9 mouse cellular contexts compared by ENCODE assay signal in the genomic region with DNA sequence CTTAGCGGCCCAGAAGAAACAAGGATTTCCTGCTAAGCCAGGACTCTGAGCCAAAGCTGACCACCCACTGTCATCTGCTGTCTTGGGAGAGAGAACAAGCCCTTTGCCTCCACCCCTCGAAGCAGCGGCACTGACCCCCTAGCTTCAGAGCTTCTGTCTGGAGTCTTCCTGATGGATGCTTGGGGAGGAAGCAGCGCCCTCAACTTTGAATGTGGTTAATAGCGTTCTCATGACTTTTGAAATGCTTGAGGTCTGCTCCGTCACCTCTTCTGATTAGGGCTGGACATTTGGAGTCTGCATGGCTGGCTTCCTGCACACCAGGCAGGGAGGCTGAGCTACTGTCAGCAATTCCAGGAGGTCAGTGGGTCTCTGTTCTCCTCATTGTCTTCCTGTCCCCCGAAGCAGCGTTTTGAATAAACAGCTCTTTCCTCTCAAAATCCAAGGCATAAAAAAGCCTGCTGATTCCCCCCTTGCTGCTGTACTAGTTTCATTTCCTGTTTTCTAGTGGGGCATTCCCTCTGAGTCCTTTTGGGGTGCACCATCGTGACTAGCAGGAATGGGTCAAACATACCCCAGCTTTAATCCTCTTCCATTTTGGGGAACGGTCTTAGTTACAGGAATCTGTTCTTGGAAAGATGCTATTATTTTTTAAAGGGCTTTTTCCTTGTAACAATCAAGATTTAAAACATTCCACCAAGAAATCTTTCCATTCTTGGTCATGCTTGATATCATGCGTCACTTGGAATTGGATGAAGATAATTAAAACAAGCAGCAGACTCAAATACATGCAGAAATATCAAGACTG.
DNase-seq lines count a peak whose midpoint lies in the region; ATAC-seq lines count a peak whose summit lies in the region.
"Had no signal": no experiment of that assay in that cellular context is flagged by ENCODE, and none has a peak within 500 bp of the region (broad histone marks: within the 10 kb centered on the region; RNA-seq: fewer than 3 reads in every experiment).

No protein-coding gene starts in this region.

- no peaks in the 10 kb centered on the region for H3K9me3 ChIP-seq in heart, embryonic 15.5 days (replicated peaks)
- H3K9me3 ChIP-seq in forebrain, embryonic 14.5 days (replicated peaks; ENCODE audit: control insufficient read depth, low read length) = no peaks in the 10 kb centered on the region
- H3K9me3 ChIP-seq: neural tube, embryonic 13.5 days had no signal

- H3K79me2 ChIP-seq in macrophage (ENCODE audit: inconsistent target) = no peaks in the 10 kb centered on the region

- H3K27me3 ChIP-seq in heart, embryonic 15.5 days = no peaks in the 10 kb centered on the region
- no peaks in the 10 kb centered on the region for H3K27me3 ChIP-seq in forebrain, embryonic 14.5 days (replicated peaks; ENCODE audit: control insufficient read depth, insufficient read depth, low read length)
- H3K27me3 ChIP-seq: neural tube, embryonic 13.5 days had no signal

- ATAC-seq in heart, embryonic 15.5 days (replicated peaks; ENCODE audit: insufficient number of reproducible peaks, insufficient read depth, low FRiP score, low read depth) = peak; percentile 80
- no peak for ATAC-seq in forebrain, embryonic 14.5 days

- peaks cover 4% of the 10 kb centered on the region; the same call in 1 of the 2 replicates for H3K4me1 ChIP-seq in heart, embryonic 15.5 days (replicated peaks)
- H3K4me1 ChIP-seq in forebrain, embryonic 14.5 days (ENCODE audit: control insufficient read depth, insufficient read depth, low read length) = no peaks in the 10 kb centered on the region
- H3K4me1 ChIP-seq: neural tube, embryonic 13.5 days had no signal

- no peak overlapping the region for H3K4me3 ChIP-seq in heart, embryonic 15.5 days
- no peak overlapping the region for H3K4me3 ChIP-seq in macrophage (ENCODE audit: inconsistent target)
- no peak overlapping the region for H3K4me3 ChIP-seq in forebrain, embryonic 14.5 days (ENCODE audit: low read depth, low read length)
- H3K4me3 ChIP-seq: neural tube, embryonic 13.5 days had no signal

- H3K36me3 ChIP-seq in heart, embryonic 15.5 days = no peaks in the 10 kb centered on the region
- no peaks in the 10 kb centered on the region for H3K36me3 ChIP-seq in macrophage (ENCODE audit: inconsistent target)
- H3K36me3 ChIP-seq in forebrain, embryonic 14.5 days (ENCODE audit: control insufficient read depth, insufficient read depth, low read length) = no peaks in the 10 kb centered on the region
- H3K36me3 ChIP-seq: neural tube, embryonic 13.5 days had no signal

- no peak overlapping the region for H3K9ac ChIP-seq in heart, embryonic 15.5 days
- no peak overlapping the region for H3K9ac ChIP-seq in forebrain, embryonic 14.5 days (ENCODE audit: low read length)
- H3K9ac ChIP-seq: neural tube, embryonic 13.5 days had no signal

- H3K27ac ChIP-seq in heart, embryonic 15.5 days = peak overlapping the region; percentile 72
- peak overlapping the region; percentile 70 for H3K27ac ChIP-seq in macrophage
- H3K27ac ChIP-seq in forebrain, embryonic 14.5 days (ENCODE audit: low read depth, low read length) = no peak overlapping the region
- H3K27ac ChIP-seq: neural tube, embryonic 13.5 days had no signal

- peak; percentile 19 for DNase-seq in adrenal gland, postnatal 10 days
- DNase-seq in adrenal gland, adult 18-20 months (ENCODE audit: low spot score in 2 of 2) = no peak
- DNase-seq in kidney, postnatal 25 days = peak; percentile 55 to 84
- DNase-seq in layer of hippocampus, adult 11-12 months (ENCODE audit: low spot score) = no peak
- DNase-seq in forebrain, embryonic 14.5 days (ENCODE audit: low spot score) = no peak
- DNase-seq in frontal cortex, postnatal 10 days (ENCODE audit: low spot score in 2 of 2) = no peak

- H3K4me2 ChIP-seq in heart, embryonic 15.5 days = peak overlapping the region; percentile 25
- no peak overlapping the region for H3K4me2 ChIP-seq in forebrain, embryonic 14.5 days (ENCODE audit: low read length)
- H3K4me2 ChIP-seq: neural tube, embryonic 13.5 days had no signal

- WGBS in heart, embryonic 15.5 days = 50% methylated on average over 11 of the region's 11 CpGs
- 17% methylated on average over 11 of the region's 11 CpGs for whole genome bisulfite sequencing in macrophage (ENCODE audit: missing documents)
- 81% methylated on average over 11 of the region's 11 CpGs for WGBS in forebrain, embryonic 14.5 days

Comparison
In these comparisons a context has a peak if more than half of its experiments do, and no peak if none do; other contexts are left out.
1. DNase-seq: peak in adrenal gland, postnatal 10 days (single experiment) and kidney, postnatal 25 days (2 of 2); none in adrenal gland, adult 18-20 months (0 of 2), layer of hippocampus, adult 11-12 months (single experiment), forebrain, embryonic 14.5 days (single experiment) and frontal cortex, postnatal 10 days (0 of 2).